Mouse (Mus musculus) brown adipose tissue, adult 24 weeks (tissue): ENCODE results near the gene Nr1i2. TPM values are rescaled to one million over a fixed set of nuclear protein-coding genes. Genes with fewer than 3 reads are reported as not detected.
A peak's percentile ranks its signal among the peaks of the same experiment; 100 is the strongest.
"Not testable (repeated sequence)": the region's sequence is repeated elsewhere in the genome, so short reads cannot be mapped to it uniquely, and the experiment has no call there.

Source experiments
- H3K27ac ChIP-seq: fragments of 200-500 bp; replicated peaks from 2 replicates; pipeline ENCODE4 v1.5.1; 2012; ENCODE audit warnings: low read depth, mild to moderate bottlenecking, low read length
- H3K4me1 ChIP-seq: fragments of 200-500 bp; 2 replicates; pipeline ENCODE4 v1.6.1; 2012; ENCODE audit warnings: low read length, mixed read lengths; ENCODE audit not compliant: control insufficient read depth, insufficient read depth, insufficient read length
- H3K4me3 ChIP-seq: fragments of 200-500 bp; 2 replicates; pipeline ENCODE4 v1.5.1; 2012; ENCODE audit warnings: low read depth, mild to moderate bottlenecking, low read length, moderate library complexity; ENCODE audit not compliant: insufficient read depth
- polyA plus RNA-seq: library from polyadenylated mRNA; stranded (reverse); fragments of >200 nt; gene quantifications from 2 replicates; pipeline ENCODE4 v1.2.4, GENCODE M21; 2012; ENCODE audit not compliant: missing spikeins, insufficient read depth, insufficient read length

Nr1i2 gene
- not detected in 2 replicates for polyA plus RNA-seq

- no peaks in the 10 kb centered on the region for H3K4me1 ChIP-seq
- H3K4me3 ChIP-seq = no peak within 1 kb of the TSS
- H3K27ac ChIP-seq = no peak within 1 kb of the TSS
Observed at GRCm38 (mm10) chr16:38294685-38295348, at the start of gene Nr1i2. Gene Nr1i2 (minus strand): TSS chr16:38294824.

DNA sequence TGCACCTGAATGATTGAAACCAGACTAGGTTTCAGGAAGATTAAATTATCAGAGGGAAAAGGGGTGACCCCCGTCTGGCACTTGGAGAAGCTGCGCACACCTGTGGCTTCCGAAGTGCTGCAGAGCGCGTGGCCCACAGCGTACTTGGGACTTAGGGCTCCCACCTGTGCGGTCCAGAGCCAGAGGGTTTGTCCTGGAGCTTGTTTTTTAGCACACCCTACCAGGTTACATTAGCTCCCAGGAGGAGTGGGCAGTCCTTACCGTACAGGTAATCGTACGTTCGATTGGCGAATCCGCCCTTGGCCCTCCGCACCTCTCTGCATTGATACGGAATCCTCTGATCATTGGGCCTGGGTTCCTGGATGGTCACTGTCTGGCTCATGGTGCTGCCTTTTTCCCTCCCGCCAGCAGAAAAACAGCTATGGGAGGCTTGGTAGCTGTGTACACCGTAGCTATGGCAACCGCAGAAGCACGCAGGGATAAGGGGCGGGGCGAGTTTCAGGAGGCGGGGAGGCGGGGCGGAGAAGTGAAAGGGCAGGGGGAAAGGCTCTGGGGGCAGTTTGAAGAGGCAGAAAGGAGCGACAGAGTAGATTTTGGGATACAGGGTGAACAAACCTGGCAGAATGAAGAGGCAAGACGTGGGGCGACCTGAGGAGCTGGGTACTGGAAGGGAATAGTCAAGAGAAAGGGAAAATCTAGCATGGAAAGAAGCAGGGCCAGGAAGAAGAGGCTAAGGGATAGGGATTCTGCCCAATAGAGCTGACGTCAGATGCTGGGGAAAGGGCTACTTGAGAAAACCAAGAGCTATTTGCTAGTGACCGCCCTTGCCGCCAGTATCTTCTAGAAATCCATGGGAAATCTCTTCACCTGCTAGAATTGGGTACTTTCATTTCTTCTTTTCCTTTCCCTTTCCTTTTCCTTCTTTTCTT lies 47.0 kb upstream of the Nr1i2 start, which contains the start of gene Maats1:
Gene Maats1, minus strand, starts transcription at position 748 of the 929 bp plus-strand sequence.
- Histone ChIP-seq H3K27ac (no peak within 1 kb of the TSS), H3K4me3 (peak within 1 kb of the TSS; percentile 43), H3K4me1 (no peaks in the 10 kb centered on the region)

- H3K27ac ChIP-seq, H3K4me1 ChIP-seq, H3K4me3 ChIP-seq: not testable (repeated sequence)
Observed at GRCm38 (mm10) chr16:38338077-38338476, 43.5 kb upstream of the Nr1i2 start.

- Histone ChIP-seq H3K4me3 (no peak overlapping the region), H3K27ac (no peak overlapping the region)
Observed at GRCm38 (mm10) chr16:38334431-38334830, 39.8 kb upstream of the Nr1i2 start.

GRCm38 (mm10) chr16:38329340-38329739 lies 34.7 kb upstream of the Nr1i2 start:
- no peak overlapping the region for H3K4me3 ChIP-seq
- H3K27ac ChIP-seq = no peak overlapping the region
- no peaks in the 10 kb centered on the region for H3K4me1 ChIP-seq

More at GRCm38 (mm10) chr16:38334431-38334830, 39.8 kb upstream of the Nr1i2 start:
- no peaks in the 10 kb centered on the region for H3K4me1 ChIP-seq

DNA sequence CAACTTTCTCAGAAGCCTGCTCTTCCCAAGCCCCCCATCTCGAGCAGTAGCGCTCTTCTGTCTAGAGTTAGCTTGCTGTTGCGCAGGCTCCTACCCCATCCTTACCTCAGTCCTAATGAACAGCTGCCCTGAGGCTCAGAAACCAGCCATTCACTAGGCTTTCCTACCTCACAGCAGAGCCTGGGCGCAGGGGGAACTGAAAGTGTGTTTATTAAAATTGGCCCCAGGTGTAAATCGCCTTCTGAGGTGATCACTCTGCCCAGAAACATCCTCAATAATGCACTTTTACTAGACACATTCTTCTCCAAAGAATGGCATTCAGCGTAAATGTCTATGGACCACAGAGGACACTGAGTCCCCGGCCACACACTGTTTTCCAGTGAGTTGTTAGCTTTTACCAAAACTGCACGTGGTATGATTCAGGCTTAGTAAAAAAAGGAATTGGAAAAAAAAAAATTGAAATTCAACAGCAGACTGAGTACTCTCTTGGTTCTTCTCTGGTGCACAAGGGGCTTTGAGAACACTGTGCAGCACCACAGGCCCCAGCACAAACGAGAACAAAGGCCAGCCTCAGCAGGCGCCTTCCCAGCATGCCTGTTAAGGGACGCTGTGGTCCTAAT lies 32.3 kb upstream of the Nr1i2 start:
- H3K4me1 ChIP-seq = no peaks in the 10 kb centered on the region

GRCm38 (mm10) chr16:38324311-38324710 lies 29.7 kb upstream of the Nr1i2 start:
- no peaks in the 10 kb centered on the region for H3K4me1 ChIP-seq
- H3K4me3 ChIP-seq = no peak overlapping the region
- no peak overlapping the region for H3K27ac ChIP-seq

More for the DNA sequence above, 32.3 kb upstream of the Nr1i2 start:
- Histone ChIP-seq H3K4me3 (no peak overlapping the region), H3K27ac (no peak overlapping the region)

DNA sequence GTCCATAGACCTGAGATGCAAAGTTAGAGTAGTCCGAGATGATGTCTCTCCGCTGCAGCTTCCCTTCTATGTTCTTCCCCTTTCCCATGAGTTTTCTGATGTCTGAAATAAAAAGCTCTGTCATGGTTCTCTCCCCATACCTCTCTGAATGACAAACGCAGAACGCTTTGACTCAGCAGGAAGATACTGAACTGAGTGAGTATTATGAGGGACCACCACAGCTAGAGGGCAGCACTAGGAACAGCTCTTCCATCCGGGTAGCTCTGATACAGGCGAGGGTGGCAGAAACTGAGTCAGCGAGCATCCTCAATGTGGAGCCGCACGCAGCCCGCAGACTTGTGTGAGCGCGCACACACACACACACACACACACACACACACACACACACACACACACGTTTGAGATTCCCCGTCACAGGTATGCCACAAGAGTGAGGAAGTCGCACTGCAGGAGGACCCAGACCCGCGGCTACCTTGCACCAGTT lies 26.9 kb upstream of the Nr1i2 start:
- Histone ChIP-seq H3K4me3 (no peak overlapping the region), H3K4me1 (no peaks in the 10 kb centered on the region), H3K27ac (no peak overlapping the region)

DNA sequence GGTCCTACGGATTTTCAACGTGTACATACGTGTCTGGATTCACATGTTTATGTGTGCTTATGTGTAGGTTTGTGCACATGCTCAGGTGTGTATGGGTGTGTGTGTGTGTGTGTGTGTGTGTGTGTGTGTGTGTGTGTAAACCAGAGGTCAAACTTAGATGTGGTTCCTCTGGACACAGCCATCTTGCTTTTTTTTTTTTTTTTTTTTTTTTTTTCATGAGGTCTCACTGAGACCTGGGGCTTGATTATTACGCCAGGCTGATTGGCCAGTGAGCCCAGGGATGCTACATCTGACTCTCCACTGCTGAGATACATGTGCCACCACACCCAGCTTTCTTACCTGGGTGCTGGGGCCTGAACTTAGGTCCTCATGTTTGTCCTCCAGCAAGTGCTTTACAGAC lies 24.5 kb upstream of the Nr1i2 start:
- H3K4me1 ChIP-seq = no peaks in the 10 kb centered on the region
- no peak overlapping the region for H3K4me3 ChIP-seq

GRCm38 (mm10) chr16:38318492-38318891 lies 23.9 kb upstream of the Nr1i2 start:
- H3K4me1 ChIP-seq = no peaks in the 10 kb centered on the region
- H3K27ac ChIP-seq = no peak overlapping the region
- H3K4me3 ChIP-seq = no peak overlapping the region

More for the DNA sequence above, 24.5 kb upstream of the Nr1i2 start:
- H3K27ac ChIP-seq = no peak overlapping the region

- Histone ChIP-seq H3K4me1 (peaks cover 7% of the 10 kb centered on the region; the same call in 1 of the 2 replicates), H3K4me3 (no peak overlapping the region), H3K27ac (no peak overlapping the region)
Observed at GRCm38 (mm10) chr16:38308195-38308594, 13.6 kb upstream of the Nr1i2 start.

DNA sequence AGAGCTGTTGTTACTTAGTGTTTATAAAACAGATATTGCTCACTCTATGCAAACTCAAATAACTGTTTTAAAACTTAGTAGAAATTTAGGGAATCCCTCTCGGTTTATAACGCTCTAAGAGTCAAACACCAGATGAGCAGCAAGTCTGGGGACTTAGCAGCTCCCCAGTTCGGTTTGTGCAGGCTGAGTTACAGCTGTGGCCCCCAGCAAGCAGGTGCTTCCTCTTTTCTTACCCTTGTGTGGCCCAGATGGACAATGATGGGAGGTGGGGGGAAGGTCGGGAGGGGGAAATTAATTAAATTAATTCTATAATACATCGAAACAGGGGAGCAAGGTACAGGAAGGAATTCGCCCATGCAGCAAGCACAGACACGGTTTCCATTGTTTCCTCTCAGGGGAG lies 13.0 kb upstream of the Nr1i2 start:
- no peak overlapping the region for H3K27ac ChIP-seq
- no peak overlapping the region for H3K4me3 ChIP-seq
- peaks cover 7% of the 10 kb centered on the region; the same call in 1 of the 2 replicates for H3K4me1 ChIP-seq

GRCm38 (mm10) chr16:38307221-38307605 lies 12.6 kb upstream of the Nr1i2 start:
- Histone ChIP-seq H3K4me1 (peaks cover 7% of the 10 kb centered on the region; the same call in 1 of the 2 replicates), H3K27ac (no peak overlapping the region), H3K4me3 (no peak overlapping the region)

GRCm38 (mm10) chr16:38306571-38307220 lies 12.1 kb upstream of the Nr1i2 start:
- peaks cover 7% of the 10 kb centered on the region; the same call in 1 of the 2 replicates for H3K4me1 ChIP-seq

More at GRCm38 (mm10) chr16:38306571-38307220, 12.1 kb upstream of the Nr1i2 start:
- H3K4me3 ChIP-seq = no peak overlapping the region
- H3K27ac ChIP-seq = no peak overlapping the region
